Mouse (Mus musculus): ENCODE measurements around the gene B4galnt2.

Gene B4galnt2

DNA sequence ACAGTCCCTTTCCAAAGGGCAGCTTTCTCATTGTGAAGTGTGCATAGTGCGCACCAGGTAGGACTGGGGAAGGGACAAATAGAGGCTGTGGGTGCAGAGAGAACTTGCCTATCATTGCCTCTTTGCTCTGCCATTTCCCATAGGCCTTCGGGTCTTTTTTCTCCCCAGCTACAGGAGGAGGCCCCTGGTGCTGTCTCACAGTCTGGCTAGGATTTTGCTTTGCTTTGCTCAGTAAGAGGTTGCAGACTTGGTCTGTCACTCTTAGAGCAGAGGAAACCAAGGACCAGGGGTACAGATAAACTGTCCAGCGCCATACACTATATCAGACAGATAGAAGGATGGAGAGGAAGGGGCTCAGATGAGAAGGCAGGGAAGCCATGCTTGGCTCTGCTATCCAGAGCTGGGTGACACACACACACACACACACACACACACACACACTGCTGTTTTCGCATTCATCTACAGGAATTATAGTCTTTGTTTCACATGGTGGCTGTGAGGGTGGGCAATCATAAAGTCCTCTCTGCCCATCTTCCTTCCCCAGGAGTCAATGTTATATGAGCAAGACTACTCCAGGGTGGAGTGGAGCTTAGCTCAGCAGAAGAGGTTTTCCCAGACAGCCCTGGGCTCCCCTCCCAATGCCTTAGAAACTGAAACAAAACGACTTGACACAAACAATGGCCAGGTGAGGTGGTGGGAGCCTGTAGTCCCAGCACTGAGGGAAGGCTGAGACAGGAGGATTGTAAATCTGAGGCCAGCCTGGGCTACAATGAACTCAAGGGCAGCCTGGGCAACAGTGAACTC is 73.8 kb downstream of the B4galnt2 start:
- no peak for ATAC-seq (ENCODE audit: low TSS enrichment)

DNA sequence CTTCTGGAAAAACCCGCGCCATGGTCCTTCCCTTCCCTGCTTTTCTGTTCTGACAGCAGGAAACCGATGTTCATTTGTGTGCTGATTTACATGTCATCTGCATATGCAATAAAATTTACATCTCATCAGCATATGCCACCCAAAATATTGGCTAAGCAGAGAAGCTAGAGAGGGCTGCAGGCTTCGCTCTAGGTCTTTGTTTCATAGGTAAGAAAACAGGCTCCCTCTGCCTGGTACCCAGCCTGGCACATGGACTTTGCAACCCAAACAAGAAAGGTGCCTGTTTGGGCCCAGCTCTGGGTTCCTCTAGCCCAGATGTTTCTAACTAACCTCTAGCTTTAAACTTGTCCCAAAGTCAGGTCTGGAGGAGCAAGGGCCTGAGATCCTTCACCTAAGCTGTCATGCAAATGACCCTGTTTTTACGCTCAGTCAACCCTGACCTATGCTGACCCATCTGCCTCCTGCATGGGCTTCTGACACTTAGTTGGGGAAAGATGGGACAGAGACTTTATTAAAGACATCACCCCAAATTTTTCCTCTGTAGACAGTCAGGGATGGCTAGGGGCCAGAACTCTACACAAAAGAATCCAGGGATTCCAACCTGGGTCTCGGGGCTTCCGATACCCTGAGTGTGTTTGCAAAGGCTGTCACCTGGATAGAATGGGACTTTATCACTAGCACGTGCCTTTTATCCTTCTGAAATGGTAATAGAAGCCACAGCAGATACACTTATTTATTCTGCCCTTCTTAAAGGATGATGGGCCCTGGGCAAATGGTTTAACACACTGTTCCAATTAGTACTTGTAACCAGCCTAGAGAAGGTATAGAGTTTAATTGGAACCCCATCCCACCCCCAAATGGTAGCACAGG is 75.5 kb downstream of the B4galnt2 start:
- no peak for ATAC-seq (ENCODE audit: low TSS enrichment)

DNA sequence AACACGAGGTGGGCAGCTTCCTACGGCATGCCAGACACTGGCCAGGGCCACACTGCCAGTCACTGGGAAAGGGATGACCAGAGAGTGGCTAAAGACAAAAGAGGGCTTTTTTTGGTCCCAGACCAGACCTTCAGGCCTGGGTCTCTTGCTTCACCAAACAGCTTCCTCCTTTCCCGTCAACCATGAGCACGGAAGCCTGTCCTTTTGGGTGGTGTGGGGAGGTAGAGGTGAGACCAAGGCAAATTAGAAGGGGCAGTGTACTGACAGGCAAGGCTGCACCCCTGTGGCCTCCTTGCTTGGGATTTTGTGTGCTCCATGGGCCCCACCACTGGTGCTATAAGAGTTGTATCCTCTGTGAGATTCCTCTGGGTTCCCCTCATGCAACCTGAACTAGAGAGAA is 76.1 kb downstream of the B4galnt2 start:
- no peak for ATAC-seq (ENCODE audit: low TSS enrichment)

DNA sequence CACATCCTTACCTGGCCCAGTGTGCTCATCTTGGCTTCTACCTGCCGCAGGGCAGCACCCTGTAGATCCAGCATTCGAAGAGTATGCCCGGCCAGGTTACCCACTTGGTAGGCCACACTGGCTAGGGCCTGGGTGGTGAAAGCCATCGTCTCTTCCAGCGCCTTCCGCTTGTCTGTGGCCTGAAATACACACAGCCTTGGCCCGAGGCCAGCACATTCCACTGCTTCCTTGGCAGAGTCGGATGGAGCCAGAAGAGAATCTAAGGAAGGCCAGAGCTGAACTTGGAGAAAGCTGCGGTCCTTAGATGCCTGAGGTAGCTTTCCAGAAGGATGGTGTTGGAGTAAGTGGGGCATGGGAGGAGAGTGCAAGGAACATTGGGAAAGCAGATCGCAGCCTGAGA is 77.6 kb downstream of the B4galnt2 start, which contains the start of gene Gngt2:
TSS of gene Gngt2 (plus strand) at position 158 of the 400 bp plus-strand sequence.
- peak; percentile 32; the same call in 1 of the 2 replicates for ATAC-seq (ENCODE audit: low TSS enrichment)

DNA sequence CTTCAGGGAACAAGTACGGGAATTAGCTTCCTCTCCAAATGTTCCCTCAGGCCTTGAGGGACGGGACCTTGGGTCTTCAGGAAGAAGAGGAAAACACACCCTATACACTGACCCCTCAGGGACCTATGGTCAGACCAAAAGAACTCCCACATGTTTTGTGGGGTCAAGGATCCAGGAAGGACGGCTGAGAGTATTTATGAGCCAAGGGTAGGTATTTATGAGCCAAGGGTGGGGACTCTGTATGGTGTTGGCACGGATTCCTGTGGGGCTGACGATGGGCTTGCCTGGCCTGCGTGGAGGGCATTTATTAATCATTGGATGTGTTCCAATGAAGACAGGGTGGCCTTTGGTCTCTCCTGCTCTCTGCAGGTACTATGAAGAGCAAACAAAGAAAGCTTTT is 78.3 kb downstream of the B4galnt2 start:
- no peak for ATAC-seq (ENCODE audit: low TSS enrichment)

DNA sequence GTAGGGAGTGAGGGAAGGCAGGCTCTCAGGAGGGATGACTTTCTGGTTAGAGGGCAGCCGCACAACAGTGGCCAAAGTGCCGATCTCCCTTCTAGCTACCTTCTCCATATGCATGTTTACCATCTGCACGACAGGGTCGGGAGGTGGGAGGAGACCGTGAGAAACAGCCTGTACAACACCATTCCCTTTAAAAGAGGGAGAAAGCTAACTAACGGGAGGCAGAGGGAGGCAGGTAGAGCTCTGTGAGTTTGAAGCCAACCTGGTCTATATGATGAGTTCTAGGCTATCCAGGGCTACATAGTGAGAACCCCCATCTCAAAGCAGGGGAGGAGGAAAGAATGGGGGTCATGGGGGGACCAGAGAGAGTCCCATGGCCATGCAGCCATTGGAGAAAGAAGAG is 78.9 kb downstream of the B4galnt2 start:
- ATAC-seq (ENCODE audit: low TSS enrichment) = no peak

DNA sequence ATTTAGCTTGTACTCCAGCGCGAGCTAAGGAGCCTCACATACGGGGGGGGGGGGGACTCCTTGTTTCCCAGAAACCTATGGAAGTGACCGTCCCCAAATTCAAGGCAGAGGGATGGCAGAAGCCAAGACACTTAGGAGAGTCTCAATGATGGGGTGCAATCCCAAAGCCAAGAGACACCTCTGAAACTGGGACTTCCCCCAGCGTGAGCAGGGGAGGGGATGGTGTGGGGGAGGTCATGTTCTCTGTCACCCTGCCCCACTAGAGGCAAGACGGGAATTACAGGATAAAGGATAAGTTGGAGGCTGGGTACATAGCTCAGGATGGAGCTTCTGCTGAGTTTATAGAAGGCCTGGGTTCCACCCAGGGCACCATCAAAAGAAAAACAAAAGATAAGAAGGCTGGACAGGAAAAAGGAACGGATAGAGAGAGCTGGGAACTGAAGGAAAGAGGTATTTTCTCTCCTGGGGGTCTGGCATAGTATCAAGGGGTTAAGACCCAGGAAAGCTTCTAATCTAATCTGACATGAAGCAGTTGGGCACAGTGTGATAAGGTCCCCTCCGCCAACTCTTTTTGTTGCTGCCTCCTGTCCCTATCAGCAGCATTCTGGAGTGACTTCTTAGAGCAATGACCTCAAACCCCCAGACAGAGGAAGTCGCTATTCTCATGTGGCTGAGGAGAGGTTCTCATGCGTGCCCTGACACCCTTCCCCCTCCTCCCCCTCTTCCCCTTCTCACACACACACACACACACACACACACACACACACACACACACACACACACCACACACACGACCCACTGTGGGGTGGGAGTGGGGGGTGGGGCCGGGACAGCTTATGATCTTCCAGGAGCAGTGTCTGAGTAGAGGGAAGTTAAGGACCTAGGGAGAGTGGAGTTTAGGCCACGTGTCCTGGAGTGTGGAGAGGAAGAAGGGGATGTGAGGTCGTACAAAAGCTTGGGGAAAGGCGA is 79.7 kb downstream of the B4galnt2 start:
- no peak for ATAC-seq (ENCODE audit: low TSS enrichment)

DNA sequence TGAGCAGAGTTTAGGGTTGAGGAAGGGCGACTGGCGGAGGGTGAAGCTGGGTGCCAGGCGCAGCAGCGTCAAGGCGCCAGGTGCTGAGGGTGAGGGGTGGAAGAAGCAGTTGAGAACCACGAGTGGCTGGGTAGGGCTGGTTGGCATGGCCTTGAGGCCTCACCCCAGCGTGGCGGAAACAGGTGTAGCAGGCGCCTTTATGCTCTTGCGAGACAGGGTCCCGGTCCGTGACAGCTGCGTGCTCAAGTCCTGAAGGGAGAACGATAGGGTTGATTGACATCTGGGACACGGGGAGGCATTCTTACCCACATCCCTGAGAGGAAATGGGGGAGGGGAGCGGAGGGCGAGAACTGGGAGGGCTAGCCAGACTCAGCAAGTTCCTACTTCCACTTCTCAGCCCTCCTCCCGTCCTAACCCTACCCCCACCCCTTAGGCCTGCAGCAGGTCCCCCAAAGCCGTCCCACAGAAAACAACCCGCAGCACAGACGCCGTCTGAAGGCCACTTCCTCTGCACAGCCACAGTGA is 80.5 kb downstream of the B4galnt2 start:
- 0 out of 2 replicates have a peak, but pooled peaks have one; percentile 8 for ATAC-seq (ENCODE audit: low TSS enrichment)

DNA sequence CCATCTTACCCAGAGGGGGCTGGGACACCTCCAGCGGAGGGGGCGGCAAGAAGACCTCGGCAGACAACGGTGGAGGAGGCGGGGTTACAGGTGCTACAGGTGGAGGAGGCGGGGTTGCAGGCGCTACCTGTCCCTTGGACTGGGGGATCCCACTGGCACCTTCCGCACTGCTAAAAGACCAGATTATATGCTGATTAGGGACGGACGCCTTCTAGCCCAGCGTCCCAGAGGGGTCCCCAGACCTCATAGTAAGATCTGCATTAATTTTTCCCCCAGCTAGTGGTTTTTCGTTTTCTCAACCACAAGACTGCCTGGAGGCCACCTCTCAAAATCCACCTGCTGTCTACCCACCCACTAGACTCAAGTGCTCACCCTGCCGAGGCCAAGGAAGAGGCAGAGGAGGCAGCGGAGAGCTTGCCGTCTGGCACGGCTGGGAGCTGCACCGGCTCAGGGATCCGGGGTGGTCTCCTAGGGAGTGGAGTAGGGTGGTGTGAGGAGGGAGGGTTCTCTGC is 81.0 kb downstream of the B4galnt2 start:
- peak; percentile 18; the same call in 1 of the 2 replicates for ATAC-seq (ENCODE audit: low TSS enrichment)

DNA sequence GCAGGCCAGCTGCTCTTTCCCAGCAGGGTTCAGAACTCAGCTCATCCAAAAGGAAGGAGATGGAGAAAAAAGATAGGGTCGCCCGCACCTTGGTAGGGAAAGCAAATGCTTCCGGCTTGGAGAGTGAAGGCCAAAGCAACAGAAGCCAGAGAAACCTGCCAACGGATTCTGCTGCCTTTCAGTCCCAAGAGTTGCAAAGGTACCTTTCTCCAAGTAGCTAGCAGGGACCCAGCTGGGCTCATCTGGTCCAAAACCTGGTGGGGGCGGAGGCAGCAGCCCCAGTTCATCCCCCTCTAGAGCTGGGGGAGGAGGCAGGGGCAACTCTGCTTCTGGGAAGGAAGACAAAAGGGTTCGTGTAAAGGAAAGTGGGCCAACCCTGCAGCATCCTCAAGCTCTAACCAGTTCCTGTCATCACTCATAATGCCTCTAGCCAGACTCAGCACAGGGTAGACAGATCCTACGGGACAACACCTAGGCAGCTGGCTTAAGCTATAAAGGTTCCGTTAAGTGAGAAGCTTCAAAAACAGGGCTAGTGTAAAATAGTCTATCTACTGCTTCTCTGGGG is 81.6 kb downstream of the B4galnt2 start:
- ATAC-seq (ENCODE audit: low TSS enrichment) = no peak

DNA sequence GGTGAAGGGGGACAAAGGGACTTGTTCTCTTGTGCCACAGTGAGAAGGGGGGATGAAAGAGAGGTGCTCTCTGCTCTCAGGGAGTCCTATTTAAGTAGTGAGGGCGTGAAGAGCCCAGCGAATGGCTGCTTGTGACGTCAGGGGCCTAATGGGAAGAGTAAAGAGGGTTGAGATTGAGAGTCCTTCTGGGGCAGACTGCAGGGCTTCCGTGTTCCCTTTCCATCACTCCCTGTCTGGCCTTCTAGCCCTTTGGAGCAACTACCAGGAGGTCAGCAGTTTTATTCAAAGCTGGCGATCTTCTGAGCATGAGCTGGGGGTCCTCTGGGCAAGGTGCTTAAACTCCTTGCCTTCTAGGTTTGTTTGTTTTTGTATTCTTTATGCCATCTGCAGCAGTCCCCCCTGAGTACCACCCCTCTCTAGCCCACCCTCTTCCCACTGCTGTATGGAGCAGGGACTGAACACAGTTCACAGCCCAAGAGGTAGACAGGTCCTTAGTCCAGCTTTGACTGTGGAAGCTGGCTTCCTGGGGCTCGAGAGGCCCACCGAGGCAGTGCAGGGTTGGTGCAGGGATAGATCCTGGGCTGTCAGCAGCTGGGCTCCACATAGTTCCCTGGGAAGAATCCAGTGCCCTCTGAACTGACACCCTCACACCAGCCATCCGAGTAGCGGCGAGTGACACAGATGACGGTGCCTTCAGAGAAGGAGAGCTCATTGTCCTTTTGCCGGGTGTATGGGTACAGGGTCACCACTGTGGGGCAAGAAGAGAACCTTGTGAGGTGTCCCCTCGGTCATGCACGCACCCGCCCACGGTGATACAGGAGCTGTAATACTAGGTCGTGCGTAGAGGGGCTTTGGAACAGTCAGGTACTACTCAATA is 82.3 kb downstream of the B4galnt2 start:
- ATAC-seq (ENCODE audit: low TSS enrichment) = no peak

DNA sequence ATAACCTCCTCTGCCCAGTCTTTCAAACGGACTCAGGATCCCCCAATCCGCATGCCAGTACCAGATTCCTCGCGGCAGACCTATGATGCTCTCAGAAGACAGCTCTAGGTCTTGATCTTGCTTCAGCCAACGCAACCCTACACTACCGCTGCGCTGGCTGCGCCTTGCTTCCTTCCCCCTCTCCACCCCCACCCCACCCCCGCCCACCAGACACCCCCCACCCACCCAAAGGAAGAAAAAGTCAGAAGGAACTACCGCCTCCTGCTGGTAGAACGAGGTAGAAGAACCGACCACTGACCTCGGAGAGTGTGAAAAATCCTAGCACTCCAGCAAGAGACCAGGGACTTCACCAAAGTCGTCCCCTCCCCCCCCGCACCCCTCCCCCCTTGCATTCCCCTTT is 83.0 kb downstream of the B4galnt2 start:
- ATAC-seq (ENCODE audit: low TSS enrichment) = no peak

DNA sequence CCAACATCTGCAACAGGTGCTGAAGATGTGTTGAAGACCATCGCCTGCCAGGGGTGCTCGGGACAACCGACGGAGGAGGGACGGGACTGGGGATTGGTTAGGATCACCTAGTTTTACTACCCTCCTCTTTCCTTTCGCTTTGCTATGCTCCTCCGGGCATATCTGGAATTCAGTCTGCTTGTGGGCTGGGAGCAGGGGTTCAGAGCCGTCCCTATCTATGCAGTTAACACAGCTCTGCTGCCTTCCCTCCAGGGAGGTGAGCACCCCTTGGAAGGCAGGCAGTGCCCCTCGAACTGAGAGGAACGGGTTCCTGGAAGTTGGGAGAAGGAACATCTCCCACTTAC is 83.4 kb downstream of the B4galnt2 start:
- no peak for ATAC-seq (ENCODE audit: low TSS enrichment)

DNA sequence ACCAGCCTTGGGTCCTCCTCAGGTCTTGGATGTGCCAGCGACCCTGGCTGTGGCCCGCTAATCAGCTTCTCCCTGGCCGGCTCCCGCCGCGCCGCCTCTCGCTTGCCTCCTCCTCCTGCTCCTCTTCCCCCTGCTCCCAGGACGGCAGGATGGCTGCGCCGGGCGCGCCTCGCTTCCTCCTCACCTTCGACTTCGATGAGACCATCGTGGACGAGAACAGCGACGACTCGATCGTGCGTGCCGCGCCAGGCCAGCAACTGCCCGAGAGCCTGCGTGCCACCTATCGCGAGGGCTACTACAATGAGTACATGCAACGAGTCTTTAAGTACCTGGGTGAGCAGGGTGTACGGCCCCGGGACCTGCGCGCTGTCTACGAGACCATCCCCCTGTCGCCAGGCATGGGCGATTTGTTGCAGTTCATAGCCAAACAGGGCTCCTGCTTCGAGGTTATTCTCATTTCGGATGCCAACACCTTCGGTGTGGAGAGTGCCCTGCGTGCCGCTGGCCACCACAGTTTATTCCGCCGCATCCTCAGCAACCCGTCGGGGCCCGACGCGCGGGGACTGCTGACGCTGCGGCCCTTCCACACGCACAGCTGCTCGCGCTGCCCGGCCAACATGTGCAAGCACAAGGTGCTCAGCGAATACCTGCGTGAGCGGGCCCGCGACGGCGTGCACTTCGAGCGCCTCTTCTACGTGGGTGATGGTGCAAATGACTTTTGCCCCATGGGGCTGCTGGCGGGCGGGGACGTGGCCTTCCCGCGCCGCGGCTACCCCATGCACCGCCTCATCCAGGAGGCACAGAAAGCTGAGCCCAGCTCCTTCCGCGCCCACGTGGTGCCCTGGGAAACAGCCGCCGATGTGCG is 84.0 kb downstream of the B4galnt2 start:
- ATAC-seq (ENCODE audit: low TSS enrichment) = no peak

DNA sequence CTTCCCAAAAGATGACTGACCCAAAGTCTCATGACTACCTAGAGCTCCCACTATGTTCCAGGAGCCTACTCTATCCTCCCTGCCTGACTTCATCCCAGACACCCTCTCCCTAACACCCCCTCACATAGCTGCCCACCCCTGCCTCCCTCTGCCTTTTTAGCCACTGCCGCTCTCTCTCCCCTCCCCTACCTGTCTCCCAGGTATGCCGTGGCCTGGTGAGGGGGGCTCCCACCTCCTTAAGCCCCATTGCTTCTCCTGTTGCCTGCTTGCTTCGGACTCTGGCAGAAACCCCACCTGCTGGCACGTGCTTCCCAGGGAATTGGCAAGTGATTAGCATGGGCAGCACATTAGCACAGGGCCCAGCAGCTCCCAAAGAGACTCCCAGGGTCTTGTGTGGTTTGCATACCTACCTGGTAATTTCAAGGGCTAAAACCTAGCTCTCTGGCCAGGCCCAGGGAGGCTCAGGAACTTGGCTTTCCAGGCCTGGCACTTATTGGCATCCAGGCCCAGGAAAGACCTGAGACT is 85.1 kb downstream of the B4galnt2 start:
- no peak for ATAC-seq (ENCODE audit: low TSS enrichment)

DNA sequence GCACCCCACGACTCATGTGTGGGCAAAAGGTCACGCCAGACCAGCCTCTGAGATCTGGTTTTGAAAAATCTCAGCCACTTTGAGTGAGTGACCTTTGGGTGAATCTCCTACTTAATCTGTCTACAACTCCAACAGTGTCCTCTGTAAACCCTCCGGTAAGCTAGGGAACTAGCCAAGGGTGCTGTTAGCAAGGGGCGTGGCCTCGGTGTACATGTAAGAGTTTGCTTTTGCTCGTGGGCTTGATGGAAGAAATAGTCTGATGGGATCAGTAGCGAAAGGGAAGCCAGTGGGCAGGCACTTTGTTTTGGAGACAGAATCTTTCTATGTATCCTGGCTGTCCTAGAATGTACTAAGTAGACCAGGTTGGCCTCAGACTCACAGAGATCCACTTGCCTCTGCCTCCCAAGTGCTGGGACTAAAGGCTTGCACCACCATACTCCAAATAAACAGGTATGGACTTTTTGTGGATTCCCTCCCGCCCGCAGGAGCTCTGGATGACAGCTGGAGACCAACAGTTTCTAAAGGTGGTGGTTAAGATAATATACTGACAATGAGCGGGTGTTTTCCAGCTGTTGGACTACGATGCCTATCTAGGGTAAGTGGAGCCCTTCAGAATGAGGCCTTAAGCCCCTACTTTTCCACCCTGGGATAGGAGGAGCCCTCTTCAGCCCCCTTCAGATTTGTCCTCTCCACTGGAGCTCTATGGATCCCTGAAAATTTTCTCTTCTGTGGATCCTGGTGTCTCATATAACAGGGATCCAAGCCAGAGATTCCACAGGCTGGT is 86.3 kb downstream of the B4galnt2 start:
- no peak for ATAC-seq (ENCODE audit: low TSS enrichment)

DNA sequence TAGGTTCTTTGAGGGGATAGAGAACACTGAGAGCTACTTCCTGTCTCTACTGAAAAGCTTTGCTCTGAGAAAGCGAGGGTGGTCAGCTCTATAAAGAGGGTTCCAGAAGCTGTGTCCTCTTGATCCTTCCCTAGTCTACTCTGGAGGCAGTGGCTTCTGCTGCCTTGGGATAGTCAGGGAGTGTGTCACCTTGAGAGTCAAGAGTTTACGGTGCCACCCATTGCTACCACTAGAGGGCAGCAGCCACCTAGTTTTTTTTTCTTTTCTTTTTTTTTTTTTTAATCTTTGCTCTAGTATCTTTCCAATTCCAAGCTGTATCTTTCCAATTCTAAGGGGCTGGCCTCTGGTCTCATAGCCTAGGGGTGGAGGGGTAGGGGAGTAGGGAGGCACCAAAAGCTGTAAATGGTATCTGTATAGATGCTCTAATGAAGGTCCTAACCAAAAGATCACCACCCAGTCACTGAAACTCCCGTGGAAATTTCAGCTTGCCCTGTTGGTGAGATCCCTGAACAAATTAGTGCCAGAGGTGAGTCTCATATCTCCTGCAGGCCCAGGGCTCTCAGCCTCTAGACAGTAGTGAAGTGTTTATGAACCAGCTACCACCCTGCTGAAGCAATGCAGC is 87.1 kb downstream of the B4galnt2 start:
- no peak for ATAC-seq (ENCODE audit: low TSS enrichment)

DNA sequence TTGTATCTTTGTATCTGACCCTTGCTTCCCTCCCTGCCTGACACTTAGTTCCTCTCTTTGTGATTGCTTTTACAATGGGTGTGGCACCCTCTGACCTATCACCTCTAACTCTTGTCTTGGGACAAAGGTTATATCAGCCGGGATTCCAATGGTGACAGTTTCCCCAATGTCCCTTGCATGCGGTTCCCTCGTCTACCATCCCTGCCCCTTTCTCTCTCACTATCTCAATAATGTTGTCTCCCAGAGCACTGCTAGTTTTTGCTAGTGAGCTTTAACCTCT is 87.6 kb downstream of the B4galnt2 start:
- ATAC-seq (ENCODE audit: low TSS enrichment) = no peak
